Mouse (Mus musculus): Measurements from ENCODE around the gene Tead4.

DNA sequence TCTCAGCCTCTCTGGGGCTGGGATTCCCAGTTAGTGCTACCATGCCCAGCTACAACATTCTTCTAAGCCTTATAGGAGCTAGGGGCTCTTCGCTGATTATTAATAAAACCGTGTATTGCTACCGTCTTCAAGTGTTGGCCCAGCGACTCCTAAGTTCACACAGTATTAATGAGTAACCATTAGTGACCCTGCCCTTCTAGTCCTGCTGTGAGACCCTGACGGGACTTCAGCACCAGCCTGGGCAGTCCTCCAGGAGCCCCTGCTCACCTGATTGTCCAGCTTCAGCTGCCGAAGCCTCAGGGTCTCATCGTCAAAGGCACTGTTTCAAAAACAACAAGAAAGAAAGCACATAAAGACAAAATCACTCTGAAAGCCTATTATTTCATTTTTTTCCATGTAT is 36.8 kb upstream of the Tead4 start:
- TF ChIP-seq CTCF (IDR thresholded peaks at IDR 0.05; ENCODE audit: low read depth) (no peak), EP300 (IDR thresholded peaks at IDR 0.05; ENCODE audit: low read depth) (no peak)

All from liver, postnatal 0 days (tissue).